Mouse (Mus musculus): ENCODE data around the gene Rhbdd2. TPM values are rescaled to one million over a fixed set of nuclear protein-coding genes. Genes with fewer than 3 reads are reported as not detected.
A peak's percentile ranks its signal among the peaks of the same experiment; 100 is the strongest.

The Rhbdd2 gene
- total RNA-seq, 1 experiment from 2014 or later: 3.2 TPM

- no peak for ATAC-seq (replicated peaks; ENCODE audit: insufficient number of reproducible peaks, low FRiP score, low TSS enrichment, poor library complexity, severe bottlenecking)
Measured at GRCm38 (mm10) chr5:135672980-135673379, 40.6 kb downstream of the Rhbdd2 start.

GRCm38 (mm10) chr5:135674349-135674775 lies 41.9 kb downstream of the Rhbdd2 start:
- ATAC-seq (replicated peaks; ENCODE audit: insufficient number of reproducible peaks, low FRiP score, low TSS enrichment, poor library complexity, severe bottlenecking): no peak

GRCm38 (mm10) chr5:135674821-135675220 lies 42.4 kb downstream of the Rhbdd2 start:
- ATAC-seq (replicated peaks; ENCODE audit: insufficient number of reproducible peaks, low FRiP score, low TSS enrichment, poor library complexity, severe bottlenecking): peak; percentile 40; the same call in 1 of the 2 replicates

- no peak for ATAC-seq (replicated peaks; ENCODE audit: insufficient number of reproducible peaks, low FRiP score, low TSS enrichment, poor library complexity, severe bottlenecking)
Measured at GRCm38 (mm10) chr5:135676696-135677095, 44.3 kb downstream of the Rhbdd2 start.

- ATAC-seq (replicated peaks; ENCODE audit: insufficient number of reproducible peaks, low FRiP score, low TSS enrichment, poor library complexity, severe bottlenecking): peak; percentile 69; the same call in 1 of the 2 replicates
Measured at GRCm38 (mm10) chr5:135677251-135677650, 44.8 kb downstream of the Rhbdd2 start.

GRCm38 (mm10) chr5:135678481-135678880 lies 46.1 kb downstream of the Rhbdd2 start:
- no peak for ATAC-seq (replicated peaks; ENCODE audit: insufficient number of reproducible peaks, low FRiP score, low TSS enrichment, poor library complexity, severe bottlenecking)

GRCm38 (mm10) chr5:135680967-135681545 lies 48.6 kb downstream of the Rhbdd2 start:
- no peak for ATAC-seq (replicated peaks; ENCODE audit: insufficient number of reproducible peaks, low FRiP score, low TSS enrichment, poor library complexity, severe bottlenecking)

- no peak for ATAC-seq (replicated peaks; ENCODE audit: insufficient number of reproducible peaks, low FRiP score, low TSS enrichment, poor library complexity, severe bottlenecking)
Measured at GRCm38 (mm10) chr5:135682009-135682408, 49.6 kb downstream of the Rhbdd2 start.

GRCm38 (mm10) chr5:135682942-135683570 lies 50.6 kb downstream of the Rhbdd2 start:
- no peak for ATAC-seq (replicated peaks; ENCODE audit: insufficient number of reproducible peaks, low FRiP score, low TSS enrichment, poor library complexity, severe bottlenecking)

- no peak for ATAC-seq (replicated peaks; ENCODE audit: insufficient number of reproducible peaks, low FRiP score, low TSS enrichment, poor library complexity, severe bottlenecking)
Measured at GRCm38 (mm10) chr5:135690401-135690800, 58.0 kb downstream of the Rhbdd2 start.

- no peak for ATAC-seq (replicated peaks; ENCODE audit: insufficient number of reproducible peaks, low FRiP score, low TSS enrichment, poor library complexity, severe bottlenecking)
Measured at GRCm38 (mm10) chr5:135691266-135691665, 58.8 kb downstream of the Rhbdd2 start.

- no peak for ATAC-seq (replicated peaks; ENCODE audit: insufficient number of reproducible peaks, low FRiP score, low TSS enrichment, poor library complexity, severe bottlenecking)
Measured at GRCm38 (mm10) chr5:135693281-135693853, 60.9 kb downstream of the Rhbdd2 start.

GRCm38 (mm10) chr5:135695277-135695721 lies 62.9 kb downstream of the Rhbdd2 start:
- no peak for ATAC-seq (replicated peaks; ENCODE audit: insufficient number of reproducible peaks, low FRiP score, low TSS enrichment, poor library complexity, severe bottlenecking)

Other genes starting within 250 kb of the Rhbdd2 start
- gene Pom121, start 238.1 kb upstream of the Rhbdd2 start, total RNA-seq (2017): 4.1 to 8.7 TPM (median 4.4 TPM) in 3 replicates
- 136 to 193 TPM (median 152 TPM) in 3 replicates for gene Hip1, start 87.5 kb upstream of the Rhbdd2 start, total RNA-seq (2017)
- gene Ccl26, start 69.0 kb upstream of the Rhbdd2 start, total RNA-seq (2017): not detected in 3 replicates
- not detected in 3 replicates for gene Ccl24, start 59.6 kb upstream of the Rhbdd2 start, total RNA-seq (2017)
- gene Por, start 37.4 kb downstream of the Rhbdd2 start, total RNA-seq (2017): 51.2 to 59.0 TPM (median 57.1 TPM) in 3 replicates
- 16.5 to 34.4 TPM (median 19.1 TPM) in 3 replicates for gene Tmem120a, start 111.8 kb downstream of the Rhbdd2 start, total RNA-seq (2017)
- gene Styxl1, start 145.8 kb downstream of the Rhbdd2 start, total RNA-seq (2017): 1.5 TPM in 1 of 3 replicates, not detected in the others
- gene Mdh2, start 145.9 kb downstream of the Rhbdd2 start, total RNA-seq (2017): 86.0 to 121 TPM (median 119 TPM) in 3 replicates
- not detected in 3 replicates for gene Srrm3, start 174.3 kb downstream of the Rhbdd2 start, total RNA-seq (2017)